Mouse (Mus musculus) ES-Bruce4 (cell line): ENCODE measurements around the gene Arhgap10. TPM values are rescaled to one million over a fixed set of nuclear protein-coding genes. Genes with fewer than 3 reads are reported as not detected.

Experiments
- H3K27ac ChIP-seq: 2 replicates; pipeline ENCODE4 v1.5.1; 2012; ENCODE audit warnings: low read length, inconsistent platforms; ENCODE audit not compliant: insufficient read depth
- H3K27me3 ChIP-seq: 2 replicates; pipeline ENCODE4 v1.6.1; 2012; ENCODE audit warnings: mild to moderate bottlenecking, low read length, inconsistent platforms; ENCODE audit not compliant: control insufficient read depth, poor library complexity, insufficient read depth, severe bottlenecking
- H3K36me3 ChIP-seq: 2 replicates; pipeline ENCODE4 v1.6.1; 2012; ENCODE audit warnings: inconsistent platforms, mild to moderate bottlenecking, low read length, moderate library complexity; ENCODE audit not compliant: control insufficient read depth, poor library complexity, insufficient read depth, severe bottlenecking
- H3K4me1 ChIP-seq: one replicate; pipeline ENCODE4 v1.8.1; 2011; ENCODE audit warnings: low read length; ENCODE audit not compliant: control insufficient read depth, insufficient read depth
- H3K4me3 ChIP-seq: 2 replicates; pipeline ENCODE4 v1.5.1; 2011; ENCODE audit warnings: low read depth, mild to moderate bottlenecking, low read length
- H3K9ac ChIP-seq: 2 replicates; pipeline ENCODE4 v1.6.1; 2012; ENCODE audit warnings: low read depth, mild to moderate bottlenecking, inconsistent platforms; ENCODE audit not compliant: poor library complexity, severe bottlenecking
- H3K9me3 ChIP-seq: replicated peaks from 2 replicates; pipeline ENCODE4 v1.6.1; 2012; ENCODE audit warnings: mild to moderate bottlenecking, low read length, inconsistent platforms; ENCODE audit not compliant: control insufficient read depth, poor library complexity, insufficient read depth, severe bottlenecking
- CTCF ChIP-seq: IDR thresholded peaks from one replicate; pipeline ENCODE4 v1.8.1; 2011; ENCODE audit warnings: low read depth, low read length
- EP300 ChIP-seq: IDR thresholded peaks from 2 replicates; pipeline ENCODE4 v1.6.1; 2011; ENCODE audit warnings: low read depth, low read length; ENCODE audit not compliant: insufficient read depth
- POLR2A ChIP-seq: IDR thresholded peaks from one replicate; pipeline ENCODE4 v1.8.1; 2011; ENCODE audit warnings: low read length; ENCODE audit not compliant: insufficient read depth
- polyA plus RNA-seq: library from polyadenylated mRNA; stranded (reverse); fragments of >200 nt; gene quantifications from 2 replicates; pipeline ENCODE4 v1.2.4, GENCODE M21; 2011; ENCODE audit warnings: low read depth; ENCODE audit not compliant: missing spikeins, insufficient read depth, insufficient read length

Gene Arhgap10
- polyA plus RNA-seq, 1 experiment = 26.0 TPM

- Histone ChIP-seq H3K27me3 (no peaks in the 10 kb centered on the region), H3K4me1 (no peaks in the 10 kb centered on the region), H3K36me3 (no peaks in the 10 kb centered on the region), H3K9me3 (no peaks in the 10 kb centered on the region), H3K9ac (no peak overlapping the region), H3K4me3 (no peak overlapping the region), H3K27ac (no peak overlapping the region)
- TF ChIP-seq CTCF (no peak), EP300 (no peak), POLR2A (no peak)
Observed at GRCm38 (mm10) chr8:77416034-77416433, 101.7 kb downstream of the Arhgap10 start.

- TF ChIP-seq CTCF = no peak
- TF ChIP-seq POLR2A = no peak
- Histone ChIP-seq H3K36me3 (0 out of 2 replicates have a peak, but pooled peaks cover 3% of the 10 kb centered on the region), H3K4me3 (no peak overlapping the region)
Observed at GRCm38 (mm10) chr8:77411262-77411661, 106.5 kb downstream of the Arhgap10 start.

GRCm38 (mm10) chr8:77410394-77410793 lies 107.4 kb downstream of the Arhgap10 start:
- no peak overlapping the region for H3K9ac ChIP-seq
- H3K36me3 ChIP-seq = 0 out of 2 replicates have a peak, but pooled peaks cover 3% of the 10 kb centered on the region
- H3K4me3 ChIP-seq = no peak overlapping the region
- H3K27me3 ChIP-seq = no peaks in the 10 kb centered on the region
- no peak for TF ChIP-seq CTCF
- TF ChIP-seq EP300 = no peak
- no peak for TF ChIP-seq POLR2A
- H3K9me3 ChIP-seq = no peaks in the 10 kb centered on the region
- H3K27ac ChIP-seq = no peak overlapping the region
- no peaks in the 10 kb centered on the region for H3K4me1 ChIP-seq

More at GRCm38 (mm10) chr8:77411262-77411661, 106.5 kb downstream of the Arhgap10 start:
- no peak overlapping the region for H3K27ac ChIP-seq
- H3K9me3 ChIP-seq = no peaks in the 10 kb centered on the region
- no peak overlapping the region for H3K9ac ChIP-seq
- H3K4me1 ChIP-seq = no peaks in the 10 kb centered on the region
- no peaks in the 10 kb centered on the region for H3K27me3 ChIP-seq

- no peak overlapping the region for H3K4me3 ChIP-seq
- no peaks in the 10 kb centered on the region for H3K4me1 ChIP-seq
- 0 out of 2 replicates have a peak, but pooled peaks cover 3% of the 10 kb centered on the region for H3K36me3 ChIP-seq
- H3K27me3 ChIP-seq = no peaks in the 10 kb centered on the region
- H3K9me3 ChIP-seq = no peaks in the 10 kb centered on the region
- TF ChIP-seq EP300 = no peak
- no peak for TF ChIP-seq CTCF
- TF ChIP-seq POLR2A = no peak
- H3K9ac ChIP-seq = no peak overlapping the region
- H3K27ac ChIP-seq = no peak overlapping the region
Observed at GRCm38 (mm10) chr8:77408527-77409215, 109.1 kb downstream of the Arhgap10 start.

- H3K27ac ChIP-seq = no peak overlapping the region
- H3K27me3 ChIP-seq = no peaks in the 10 kb centered on the region
- H3K36me3 ChIP-seq = 0 out of 2 replicates have a peak, but pooled peaks cover 3% of the 10 kb centered on the region
- H3K9me3 ChIP-seq = no peaks in the 10 kb centered on the region
- H3K4me3 ChIP-seq = no peak overlapping the region
- no peaks in the 10 kb centered on the region for H3K4me1 ChIP-seq
- TF ChIP-seq EP300 (no peak), CTCF (no peak), POLR2A (no peak)
- H3K9ac ChIP-seq = no peak overlapping the region
Observed at GRCm38 (mm10) chr8:77406846-77407245, 110.9 kb downstream of the Arhgap10 start.

- H3K4me3 ChIP-seq = no peak overlapping the region
- 0 out of 2 replicates have a peak, but pooled peaks cover 3% of the 10 kb centered on the region for H3K36me3 ChIP-seq
Observed at GRCm38 (mm10) chr8:77406444-77406843, 111.3 kb downstream of the Arhgap10 start.

More at GRCm38 (mm10) chr8:77406444-77406843, 111.3 kb downstream of the Arhgap10 start:
- no peaks in the 10 kb centered on the region for H3K4me1 ChIP-seq
- no peaks in the 10 kb centered on the region for H3K27me3 ChIP-seq
- H3K9me3 ChIP-seq = no peaks in the 10 kb centered on the region
- no peak for TF ChIP-seq EP300
- TF ChIP-seq CTCF = no peak
- no peak for TF ChIP-seq POLR2A
- H3K9ac ChIP-seq = no peak overlapping the region
- no peak overlapping the region for H3K27ac ChIP-seq
